19 mouse cellular contexts compared by ENCODE assay signal in genomic region chr1:74341898-74342297, GRCm38 (mm10). TPM values are rescaled to one million over a fixed set of nuclear protein-coding genes. Genes with fewer than 3 reads are reported as not detected.
"Had no signal": no experiment of that assay in that cellular context is flagged by ENCODE, and none has a peak within 500 bp of the region (broad histone marks: within the 10 kb centered on the region; RNA-seq: fewer than 3 reads in every experiment).

No protein-coding gene starts in this region.

- ATAC-seq: midbrain, embryonic 15.5 days had no signal

- H3K9ac ChIP-seq: liver, embryonic 13.5 days; midbrain, embryonic 12.5 days; midbrain, embryonic 15.5 days; neural tube, embryonic 13.5 days had no signal

- H3K36me3 ChIP-seq: liver, embryonic 13.5 days; midbrain, embryonic 12.5 days; midbrain, embryonic 15.5 days; neural tube, embryonic 13.5 days had no signal

- H3K9me3 ChIP-seq: liver, embryonic 13.5 days; midbrain, embryonic 12.5 days; midbrain, embryonic 15.5 days; neural tube, embryonic 13.5 days had no signal

- H3K27ac ChIP-seq: left cerebral cortex, adult 2 months; liver, embryonic 13.5 days; midbrain, embryonic 12.5 days; midbrain, embryonic 15.5 days; neural tube, embryonic 13.5 days had no signal

- H3K4me1 ChIP-seq: midbrain, embryonic 15.5 days had no signal

- H3K27me3 ChIP-seq: liver, embryonic 13.5 days; midbrain, embryonic 12.5 days; midbrain, embryonic 15.5 days; neural tube, embryonic 13.5 days had no signal

- H3K4me3 ChIP-seq: left cerebral cortex, adult 2 months; liver, embryonic 13.5 days; midbrain, embryonic 12.5 days; midbrain, embryonic 15.5 days; myocyte; neural tube, embryonic 13.5 days had no signal

- H3K4me2 ChIP-seq: liver, embryonic 13.5 days; midbrain, embryonic 12.5 days; midbrain, embryonic 15.5 days; neural tube, embryonic 13.5 days had no signal

- DNase-seq: kidney, postnatal 14 days; kidney, postnatal 4 days; layer of hippocampus, adult 9-11 months; liver, embryonic 13.5 days; lung, adult 2 months; lung, postnatal 14 days; lung, postnatal 4 days; retina, postnatal 1 day; right cerebral cortex, postnatal 25 days; spleen, adult 18-20 months; thymus, adult 2 months; thymus, postnatal 25 days had no signal

RNA-seq across cellular contexts. Expression of gene Catip, which starts 20.0 kb away (rescaled TPM):
- total RNA-seq: megakaryocyte-erythroid progenitor cell, adult 5-6 weeks; neutrophil, adult 5-6 weeks had no signal
